Mouse (Mus musculus): ENCODE measurements at regions not wholly inside any gene's neighbourhood (a gene's known extent, or its start where the extent isn't known, plus 50 kb on each side); places are given as distances from the start of the nearest gene placed in this dataset.

DNA sequence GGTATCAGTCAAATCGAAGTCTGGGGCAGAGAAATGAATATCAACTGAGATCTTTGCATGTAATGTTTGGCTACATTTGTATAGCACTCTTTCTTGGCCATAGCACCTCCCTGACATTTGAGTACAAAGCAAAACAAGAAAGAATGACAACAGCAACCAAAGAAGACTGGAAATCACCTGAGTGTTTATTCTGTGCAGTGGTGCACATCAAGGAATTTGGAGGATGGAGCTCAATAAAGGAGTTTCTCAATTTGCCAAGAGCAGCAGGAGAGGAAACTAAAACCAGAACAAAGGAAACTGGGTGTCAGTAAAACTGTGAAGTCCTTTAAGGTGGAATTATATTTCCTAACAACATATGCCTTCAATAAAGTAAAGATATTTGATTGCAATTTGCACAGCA is 426.2 kb upstream of the Slit2 start:
- TF ChIP-seq CTCF (IDR thresholded peaks at IDR 0.05; ENCODE audit: low read depth) = no peak
- no peak for TF ChIP-seq EP300 (optimal IDR thresholded peaks at IDR 0.05)
